Mouse (Mus musculus) heart, adult 11 months (tissue): ENCODE measurements around the gene Kansl1l.

Source experiments
- DNase-seq: peaks from one replicate; pipeline ENCODE4 v3.0.0; 2022

The Kansl1l gene

GRCm38 (mm10) chr1:66695296-66695695 is 122.1 kb downstream of the Kansl1l start:
- DNase-seq: no peak

- peak; percentile 65 for DNase-seq
These were observed 123.1 kb downstream of the Kansl1l start for GRCm38 (mm10) chr1:66694266-66694665.

GRCm38 (mm10) chr1:66692780-66693392 is 124.5 kb downstream of the Kansl1l start:
- peak; percentile 55 for DNase-seq

GRCm38 (mm10) chr1:66692308-66692707 is 125.1 kb downstream of the Kansl1l start:
- peak; percentile 65 for DNase-seq

GRCm38 (mm10) chr1:66691772-66692171 is 125.6 kb downstream of the Kansl1l start:
- no peak for DNase-seq

- no peak for DNase-seq
These were observed 134.4 kb downstream of the Kansl1l start for GRCm38 (mm10) chr1:66682974-66683373.

GRCm38 (mm10) chr1:66678662-66679061 is 138.7 kb downstream of the Kansl1l start:
- DNase-seq: no peak

- peak; percentile 60 for DNase-seq
These were observed 139.4 kb downstream of the Kansl1l start for GRCm38 (mm10) chr1:66677928-66678327.

- peak; percentile 53 for DNase-seq
These were observed 144.6 kb downstream of the Kansl1l start for GRCm38 (mm10) chr1:66672812-66673211.

- DNase-seq: no peak
These were observed 145.9 kb downstream of the Kansl1l start for GRCm38 (mm10) chr1:66671475-66671874.
